Mouse (Mus musculus): Measurements from ENCODE around the gene Ice2.

- no peak for TF ChIP-seq CTCF (IDR thresholded peaks at IDR 0.05; ENCODE audit: low read depth)
- TF ChIP-seq EP300 (IDR thresholded peaks at IDR 0.05; ENCODE audit: low read depth), result no peak
Observed at GRCm38 (mm10) chr9:69477824-69478222, 80.1 kb downstream of the Ice2 start.

Measured in liver, embryonic 14.5 days (tissue).